Mouse (Mus musculus): Measurements from ENCODE around the gene Relb. TPM values are rescaled to one million over a fixed set of nuclear protein-coding genes. Genes with fewer than 3 reads are reported as not detected.

Gene Relb
- polyA plus RNA-seq (2012; rRNA removed), result 4.8 and 5.3 TPM in 2 replicates

- peak; percentile 91 for DNase-seq (ENCODE audit: low read depth)
- no peak for TF ChIP-seq POLR2A (IDR thresholded peaks at IDR 0.05; ENCODE audit: borderline replicate concordance, extremely low read depth, insufficient read depth, insufficient read length, poor library complexity, severe bottlenecking)
- no peak for TF ChIP-seq CTCF (IDR thresholded peaks at IDR 0.05; ENCODE audit: borderline replicate concordance, extremely low read depth, insufficient read depth, insufficient read length)
Measured at GRCm38 (mm10) chr7:19629361-19629734, at the start of gene Relb. Gene Relb, minus strand, starts transcription at chr7:19629438.

GRCm38 (mm10) chr7:19678901-19679300 lies 49.7 kb upstream of the Relb start:
- DNase-seq (ENCODE audit: low read depth), result no peak
- no peak for TF ChIP-seq POLR2A (IDR thresholded peaks at IDR 0.05; ENCODE audit: borderline replicate concordance, extremely low read depth, insufficient read depth, insufficient read length, poor library complexity, severe bottlenecking)
- no peak for TF ChIP-seq CTCF (IDR thresholded peaks at IDR 0.05; ENCODE audit: borderline replicate concordance, extremely low read depth, insufficient read depth, insufficient read length)

GRCm38 (mm10) chr7:19677872-19678271 lies 48.6 kb upstream of the Relb start, which contains the start of gene Apoc2:
Gene Apoc2, minus strand, starts transcription at chr7:19677941.
- TF ChIP-seq CTCF (IDR thresholded peaks at IDR 0.05; ENCODE audit: borderline replicate concordance, extremely low read depth, insufficient read depth, insufficient read length), result no peak
- TF ChIP-seq POLR2A (IDR thresholded peaks at IDR 0.05; ENCODE audit: borderline replicate concordance, extremely low read depth, insufficient read depth, insufficient read length, poor library complexity, severe bottlenecking), result no peak
- DNase-seq (ENCODE audit: low read depth), result no peak

GRCm38 (mm10) chr7:19676662-19677061 lies 47.4 kb upstream of the Relb start:
- no peak for DNase-seq (ENCODE audit: low read depth)
- no peak for TF ChIP-seq POLR2A (IDR thresholded peaks at IDR 0.05; ENCODE audit: borderline replicate concordance, extremely low read depth, insufficient read depth, insufficient read length, poor library complexity, severe bottlenecking)
- no peak for TF ChIP-seq CTCF (IDR thresholded peaks at IDR 0.05; ENCODE audit: borderline replicate concordance, extremely low read depth, insufficient read depth, insufficient read length)

- TF ChIP-seq CTCF (IDR thresholded peaks at IDR 0.05; ENCODE audit: borderline replicate concordance, extremely low read depth, insufficient read depth, insufficient read length) (no peak), POLR2A (IDR thresholded peaks at IDR 0.05; ENCODE audit: borderline replicate concordance, extremely low read depth, insufficient read depth, insufficient read length, poor library complexity, severe bottlenecking) (no peak)
- no peak for DNase-seq (ENCODE audit: low read depth)
Measured at GRCm38 (mm10) chr7:19675824-19676223, 46.6 kb upstream of the Relb start.

GRCm38 (mm10) chr7:19673083-19673699 lies 44.0 kb upstream of the Relb start:
- TF ChIP-seq CTCF (IDR thresholded peaks at IDR 0.05; ENCODE audit: borderline replicate concordance, extremely low read depth, insufficient read depth, insufficient read length), result no peak
- TF ChIP-seq POLR2A (IDR thresholded peaks at IDR 0.05; ENCODE audit: borderline replicate concordance, extremely low read depth, insufficient read depth, insufficient read length, poor library complexity, severe bottlenecking), result no peak
- no peak for DNase-seq (ENCODE audit: low read depth)

- DNase-seq (ENCODE audit: low read depth), result no peak
- TF ChIP-seq POLR2A (IDR thresholded peaks at IDR 0.05; ENCODE audit: borderline replicate concordance, extremely low read depth, insufficient read depth, insufficient read length, poor library complexity, severe bottlenecking) (no peak), CTCF (IDR thresholded peaks at IDR 0.05; ENCODE audit: borderline replicate concordance, extremely low read depth, insufficient read depth, insufficient read length) (no peak)
Measured at GRCm38 (mm10) chr7:19671511-19671910, 42.3 kb upstream of the Relb start.

GRCm38 (mm10) chr7:19668947-19669721 lies 39.9 kb upstream of the Relb start:
- TF ChIP-seq CTCF (IDR thresholded peaks at IDR 0.05; ENCODE audit: borderline replicate concordance, extremely low read depth, insufficient read depth, insufficient read length) (peak; percentile 88), POLR2A (IDR thresholded peaks at IDR 0.05; ENCODE audit: borderline replicate concordance, extremely low read depth, insufficient read depth, insufficient read length, poor library complexity, severe bottlenecking) (no peak)
- peak; percentile 96 for DNase-seq (ENCODE audit: low read depth)

- no peak for DNase-seq (ENCODE audit: low read depth)
- TF ChIP-seq POLR2A (IDR thresholded peaks at IDR 0.05; ENCODE audit: borderline replicate concordance, extremely low read depth, insufficient read depth, insufficient read length, poor library complexity, severe bottlenecking), result no peak
- no peak for TF ChIP-seq CTCF (IDR thresholded peaks at IDR 0.05; ENCODE audit: borderline replicate concordance, extremely low read depth, insufficient read depth, insufficient read length)
Measured at GRCm38 (mm10) chr7:19667434-19667833, 38.2 kb upstream of the Relb start.

- peak; percentile 8 for DNase-seq (ENCODE audit: low read depth)
- no peak for TF ChIP-seq POLR2A (IDR thresholded peaks at IDR 0.05; ENCODE audit: borderline replicate concordance, extremely low read depth, insufficient read depth, insufficient read length, poor library complexity, severe bottlenecking)
- TF ChIP-seq CTCF (IDR thresholded peaks at IDR 0.05; ENCODE audit: borderline replicate concordance, extremely low read depth, insufficient read depth, insufficient read length), result no peak
Measured at GRCm38 (mm10) chr7:19666750-19667149, 37.5 kb upstream of the Relb start.

- TF ChIP-seq CTCF (IDR thresholded peaks at IDR 0.05; ENCODE audit: borderline replicate concordance, extremely low read depth, insufficient read depth, insufficient read length) (peak; percentile 35; the same call in 1 of the 2 replicates), POLR2A (IDR thresholded peaks at IDR 0.05; ENCODE audit: borderline replicate concordance, extremely low read depth, insufficient read depth, insufficient read length, poor library complexity, severe bottlenecking) (peak; percentile 85)
- DNase-seq (ENCODE audit: low read depth), result peak; percentile 99
Measured at GRCm38 (mm10) chr7:19664955-19665841, 36.0 kb upstream of the Relb start, which contains the start of gene Clptm1. Gene Clptm1, minus strand, starts transcription at chr7:19665033.

Data from brain, embryonic 14.5 days (tissue).